Mouse (Mus musculus) C2C12 (cell line): ENCODE measurements around the gene Sox5.

Experiments used
- CTCF ChIP-seq: IDR thresholded peaks from one replicate; pipeline ENCODE4 v1.5.1; 2011; ENCODE audit not compliant: control insufficient read depth, insufficient read depth, insufficient read length
- MAX ChIP-seq: IDR thresholded peaks from one replicate; pipeline ENCODE4 v1.6.1; 2011; ENCODE audit warnings: mild to moderate bottlenecking, control low read depth
- USF1 ChIP-seq: IDR thresholded peaks from one replicate; pipeline ENCODE4 v1.6.1; 2011; ENCODE audit warnings: low read depth, mild to moderate bottlenecking, control low read depth, moderate library complexity

GRCm38 (mm10) chr6:144343338-144343737 is 438.4 kb downstream of the Sox5 start:
- no peak for TF ChIP-seq CTCF
- TF ChIP-seq MAX = no peak
- no peak for TF ChIP-seq USF1
